Mouse (Mus musculus): ENCODE data around the gene Atp2b4.

The Atp2b4 gene

GRCm38 (mm10) chr1:133798821-133799415, 1.9 kb downstream of the Atp2b4 start:
- in situ Hi-C loops (cut with MboI; ENCODE audit: unreplicated experiment in 2 of 2): no loop called here

GRCm38 (mm10) chr1:133797979-133798820, 2.6 kb downstream of the Atp2b4 start:
- in situ Hi-C loops (cut with MboI; ENCODE audit: unreplicated experiment in 2 of 2): no loop called here

GRCm38 (mm10) chr1:133797327-133797978, 3.4 kb downstream of the Atp2b4 start:
- in situ Hi-C loops (cut with MboI; ENCODE audit: unreplicated experiment in 2 of 2): no loop called here

- in situ Hi-C loops (cut with MboI; ENCODE audit: unreplicated experiment in 2 of 2): no loop called here
These were observed 7.2 kb downstream of the Atp2b4 start for GRCm38 (mm10) chr1:133793646-133794045.

GRCm38 (mm10) chr1:133790011-133790410, 10.8 kb downstream of the Atp2b4 start:
- in situ Hi-C loops (cut with MboI; ENCODE audit: unreplicated experiment in 2 of 2): no loop called here

- in situ Hi-C loops (cut with MboI; ENCODE audit: unreplicated experiment in 2 of 2): no loop called here
These were observed 12.0 kb downstream of the Atp2b4 start for GRCm38 (mm10) chr1:133788864-133789263.

- in situ Hi-C loops (cut with MboI; ENCODE audit: unreplicated experiment in 2 of 2): no loop called here
These were observed 13.2 kb downstream of the Atp2b4 start for GRCm38 (mm10) chr1:133787500-133788210.

GRCm38 (mm10) chr1:133784621-133785020, 16.2 kb downstream of the Atp2b4 start:
- in situ Hi-C loops (cut with MboI; ENCODE audit: unreplicated experiment in 2 of 2): no loop called here

GRCm38 (mm10) chr1:133781531-133781930, 19.3 kb downstream of the Atp2b4 start:
- in situ Hi-C loops (cut with MboI; ENCODE audit: unreplicated experiment in 2 of 2): no loop called here

- in situ Hi-C loops (cut with MboI; ENCODE audit: unreplicated experiment in 2 of 2): no loop called here
These were observed 21.8 kb downstream of the Atp2b4 start for GRCm38 (mm10) chr1:133779043-133779442.

GRCm38 (mm10) chr1:133777651-133778231, 23.1 kb downstream of the Atp2b4 start:
- in situ Hi-C loops (cut with MboI; ENCODE audit: unreplicated experiment in 2 of 2): no loop called here

GRCm38 (mm10) chr1:133772553-133772952, 28.3 kb downstream of the Atp2b4 start:
- in situ Hi-C loops (cut with MboI; ENCODE audit: unreplicated experiment in 2 of 2): no loop called here

- in situ Hi-C loops (cut with MboI; ENCODE audit: unreplicated experiment in 2 of 2): no loop called here
These were observed 28.9 kb downstream of the Atp2b4 start for GRCm38 (mm10) chr1:133771831-133772399.

GRCm38 (mm10) chr1:133767994-133768393, 32.8 kb downstream of the Atp2b4 start:
- in situ Hi-C loops (cut with MboI; ENCODE audit: unreplicated experiment in 2 of 2): no loop called here

- in situ Hi-C loops (cut with MboI; ENCODE audit: unreplicated experiment in 2 of 2): no loop called here
These were observed 33.8 kb downstream of the Atp2b4 start for GRCm38 (mm10) chr1:133766901-133767529.

- in situ Hi-C loops (cut with MboI; ENCODE audit: unreplicated experiment in 2 of 2): no loop called here
These were observed 35.5 kb downstream of the Atp2b4 start for GRCm38 (mm10) chr1:133765376-133765775.

- in situ Hi-C loops (cut with MboI; ENCODE audit: unreplicated experiment in 2 of 2): no loop called here
These were observed 37.9 kb downstream of the Atp2b4 start for GRCm38 (mm10) chr1:133762946-133763422.

- in situ Hi-C loops (cut with MboI; ENCODE audit: unreplicated experiment in 2 of 2): no loop called here
These were observed 39.6 kb downstream of the Atp2b4 start for GRCm38 (mm10) chr1:133761278-133761677.

GRCm38 (mm10) chr1:133754317-133754868, 46.4 kb downstream of the Atp2b4 start:
- in situ Hi-C loops (cut with MboI; ENCODE audit: unreplicated experiment in 2 of 2): no loop called here

Data from v-Abl transformed pro-B cells (cell line).